Mouse (Mus musculus): ENCODE results near the gene Hoxd3. TPM values are rescaled to one million over a fixed set of nuclear protein-coding genes. Genes with fewer than 3 reads are reported as not detected.
A peak's percentile ranks its signal among the peaks of the same experiment; 100 is the strongest.

Hoxd3 gene
- polyA plus RNA-seq, 1 experiment, result not detected

DNA sequence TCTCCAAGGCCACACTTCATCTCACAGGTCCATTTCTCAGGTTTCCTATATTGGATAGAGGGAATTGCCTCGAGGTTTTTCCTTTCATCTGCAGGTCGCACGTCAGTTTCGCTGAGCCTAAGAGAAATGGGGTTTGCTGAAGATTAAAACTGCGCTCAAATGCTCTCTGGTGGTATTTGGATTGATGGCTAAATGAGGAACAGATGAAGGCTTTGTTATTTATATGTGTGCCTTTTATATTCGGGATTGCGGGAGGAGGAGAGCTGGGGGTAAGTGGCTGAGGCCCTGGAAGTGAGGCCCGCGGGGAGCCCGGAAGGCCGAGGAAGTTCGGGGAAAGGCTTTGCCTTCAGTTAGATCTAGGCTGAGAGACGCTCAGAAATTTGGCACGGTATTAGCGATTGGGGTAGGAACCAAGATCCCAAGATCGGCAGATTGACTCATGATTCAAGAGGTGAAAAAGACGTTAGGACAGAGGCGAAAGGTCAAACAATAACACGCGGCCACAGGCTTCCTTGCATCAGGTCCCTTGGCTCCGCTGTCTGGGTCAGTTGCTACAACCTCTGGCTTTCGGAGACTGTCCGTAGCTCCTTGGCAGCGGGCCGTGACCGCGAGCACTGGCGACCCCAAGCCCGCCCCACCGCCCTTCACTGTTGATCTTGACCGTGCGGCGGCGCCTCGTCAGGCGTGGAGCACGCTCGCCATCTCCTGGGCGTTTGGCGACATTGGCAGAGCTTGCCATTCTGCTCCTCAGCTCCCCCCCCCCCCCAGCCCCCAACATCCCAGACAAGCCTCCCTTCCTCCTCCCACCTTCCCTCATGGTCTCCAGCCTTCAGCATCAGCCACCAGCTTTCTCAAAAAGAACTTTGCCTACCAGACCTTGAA, 39.0 kb upstream of the Hoxd3 start:
- Histone ChIP-seq H3K9me3 (replicated peaks; ENCODE audit: control insufficient read depth, insufficient read depth, low read length, poor library complexity, severe bottlenecking) (no peaks in the 10 kb centered on the region), H3K27ac (ENCODE audit: insufficient read depth, low read length) (no peak overlapping the region), H3K9ac (ENCODE audit: low read depth, poor library complexity, severe bottlenecking) (0 out of 2 replicates have a peak overlapping the region, but pooled peaks have one; percentile 33), H3K4me3 (ENCODE audit: low read depth, low read length) (peak overlapping the region; percentile 72), H3K27me3 (ENCODE audit: control insufficient read depth, insufficient read depth, low read length, poor library complexity, severe bottlenecking) (peaks cover 58% of the 10 kb centered on the region), H3K36me3 (ENCODE audit: control insufficient read depth, insufficient read depth, low read length, poor library complexity, severe bottlenecking) (no peaks in the 10 kb centered on the region), H3K4me1 (ENCODE audit: control insufficient read depth, insufficient read depth, low read length) (peaks cover 2% of the 10 kb centered on the region)
- no peak for TF ChIP-seq POLR2A (IDR thresholded peaks at IDR 0.05; ENCODE audit: insufficient read depth, low read length)
- TF ChIP-seq CTCF (IDR thresholded peaks at IDR 0.05; ENCODE audit: low read depth, low read length), result peak; percentile 74

DNA sequence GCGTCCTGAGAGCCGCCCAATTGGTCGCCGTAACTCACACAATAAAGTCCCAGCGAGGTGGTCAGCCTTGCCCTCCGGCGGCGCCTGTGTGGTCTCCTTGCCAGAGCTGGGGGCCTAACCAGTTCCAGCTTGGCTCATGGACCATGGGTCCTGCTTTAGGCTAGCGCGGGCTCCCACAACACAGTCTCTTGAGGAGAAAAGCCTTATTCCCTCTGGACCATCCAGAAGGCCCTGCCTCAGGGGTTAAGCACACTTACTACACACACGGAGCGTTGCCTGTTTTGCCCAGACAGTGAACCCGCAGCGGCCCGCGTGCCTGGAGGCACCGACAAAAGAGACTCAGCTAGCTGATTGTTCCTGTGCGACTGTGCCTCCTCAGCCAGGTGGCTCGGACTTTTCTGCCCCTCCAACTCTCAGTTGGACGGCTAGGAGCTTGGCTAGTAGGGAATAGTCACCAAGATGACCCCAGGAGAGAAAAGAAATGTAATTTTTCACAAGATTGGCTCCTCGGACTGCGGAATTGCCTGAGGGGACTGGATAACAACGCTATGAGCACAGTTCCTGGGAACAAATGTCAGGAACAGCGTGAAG, 37.8 kb upstream of the Hoxd3 start:
- peaks cover 60% of the 10 kb centered on the region for H3K27me3 ChIP-seq (ENCODE audit: control insufficient read depth, insufficient read depth, low read length, poor library complexity, severe bottlenecking)
- H3K27ac ChIP-seq (ENCODE audit: insufficient read depth, low read length), result no peak overlapping the region
- H3K4me3 ChIP-seq (ENCODE audit: low read depth, low read length), result no peak overlapping the region
- no peak overlapping the region for H3K9ac ChIP-seq (ENCODE audit: low read depth, poor library complexity, severe bottlenecking)
- H3K9me3 ChIP-seq (replicated peaks; ENCODE audit: control insufficient read depth, insufficient read depth, low read length, poor library complexity, severe bottlenecking), result no peaks in the 10 kb centered on the region
- H3K36me3 ChIP-seq (ENCODE audit: control insufficient read depth, insufficient read depth, low read length, poor library complexity, severe bottlenecking), result no peaks in the 10 kb centered on the region
- H3K4me1 ChIP-seq (ENCODE audit: control insufficient read depth, insufficient read depth, low read length), result peaks cover 2% of the 10 kb centered on the region
- TF ChIP-seq EP300 (IDR thresholded peaks at IDR 0.05; ENCODE audit: insufficient read depth, low read depth, low read length), result no peak

DNA sequence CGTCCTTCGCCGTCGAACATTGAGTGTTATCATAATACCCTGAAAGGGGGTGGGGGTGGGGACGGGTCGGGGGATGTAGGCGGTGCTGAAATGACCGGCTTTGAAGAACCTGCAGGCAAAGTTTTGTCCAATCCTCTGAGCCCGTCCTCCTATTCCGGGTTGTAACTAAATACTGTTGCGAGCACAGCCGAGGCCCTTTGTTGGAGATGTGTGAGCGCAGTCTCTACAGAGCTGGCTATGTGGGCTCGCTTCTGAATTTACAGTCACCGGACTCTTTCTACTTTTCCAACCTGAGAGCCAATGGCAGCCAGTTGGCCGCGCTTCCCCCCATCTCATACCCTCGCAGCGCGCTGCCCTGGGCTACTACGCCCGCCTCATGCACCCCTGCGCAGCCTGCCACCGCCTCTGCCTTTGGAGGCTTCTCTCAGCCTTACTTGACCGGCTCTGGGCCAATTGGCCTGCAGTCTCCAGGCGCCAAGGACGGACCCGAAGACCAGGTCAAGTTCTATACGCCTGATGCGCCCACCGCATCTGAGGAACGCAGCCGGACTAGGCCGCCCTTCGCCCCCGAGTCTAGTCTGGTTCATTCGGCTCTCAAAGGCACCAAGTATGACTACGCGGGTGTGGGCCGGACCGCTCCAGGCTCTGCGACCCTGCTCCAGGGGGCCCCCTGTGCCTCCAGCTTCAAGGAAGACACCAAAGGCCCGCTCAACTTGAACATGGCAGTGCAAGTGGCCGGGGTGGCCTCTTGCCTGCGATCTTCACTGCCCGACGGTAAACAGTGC, 36.7 kb upstream of the Hoxd3 start, which contains the start of gene Hoxd12:
Gene Hoxd12 (plus strand): TSS at position 133 of the 785 bp plus-strand sequence.
- TF ChIP-seq CTCF (IDR thresholded peaks at IDR 0.05; ENCODE audit: low read depth, low read length) (no peak), EP300 (IDR thresholded peaks at IDR 0.05; ENCODE audit: insufficient read depth, low read depth, low read length) (no peak), POLR2A (IDR thresholded peaks at IDR 0.05; ENCODE audit: insufficient read depth, low read length) (no peak)
- Histone ChIP-seq H3K9ac (ENCODE audit: low read depth, poor library complexity, severe bottlenecking) (no peak within 1 kb of the TSS), H3K36me3 (ENCODE audit: control insufficient read depth, insufficient read depth, low read length, poor library complexity, severe bottlenecking) (no peaks in the 10 kb centered on the region), H3K4me1 (ENCODE audit: control insufficient read depth, insufficient read depth, low read length) (peaks cover 2% of the 10 kb centered on the region), H3K9me3 (replicated peaks; ENCODE audit: control insufficient read depth, insufficient read depth, low read length, poor library complexity, severe bottlenecking) (no peaks in the 10 kb centered on the region), H3K27ac (ENCODE audit: insufficient read depth, low read length) (no peak within 1 kb of the TSS), H3K4me3 (ENCODE audit: low read depth, low read length) (peak within 1 kb of the TSS; percentile 5; the same call in 1 of the 2 replicates), H3K27me3 (ENCODE audit: control insufficient read depth, insufficient read depth, low read length, poor library complexity, severe bottlenecking) (peaks cover 56% of the 10 kb centered on the region)

DNA sequence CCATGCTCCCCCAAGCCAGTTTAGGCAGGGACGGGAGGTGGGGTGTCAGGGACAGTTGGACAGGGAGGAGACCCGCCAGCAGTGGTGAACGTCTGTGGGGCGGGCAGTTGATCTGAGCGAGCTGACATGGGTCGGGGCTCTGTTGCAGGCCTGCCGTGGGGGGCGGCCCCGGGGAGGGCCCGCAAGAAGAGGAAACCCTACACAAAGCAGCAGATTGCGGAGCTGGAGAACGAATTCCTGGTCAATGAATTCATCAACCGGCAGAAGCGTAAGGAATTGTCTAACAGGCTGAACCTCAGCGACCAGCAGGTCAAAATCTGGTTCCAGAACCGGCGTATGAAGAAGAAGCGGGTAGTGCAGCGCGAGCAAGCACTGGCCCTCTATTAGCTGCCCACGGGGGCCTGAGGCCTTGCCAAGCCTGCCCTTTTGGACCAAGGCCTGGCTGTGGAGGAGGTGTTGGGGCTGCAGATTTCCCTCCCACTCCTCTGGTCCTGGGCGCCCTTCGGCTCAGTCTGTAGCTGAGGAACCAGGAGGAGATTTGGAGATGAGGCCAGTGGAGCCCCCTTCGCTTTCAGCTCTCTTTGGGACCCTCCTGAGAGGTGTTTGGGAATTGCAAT, 36.0 kb upstream of the Hoxd3 start:
- H3K27me3 ChIP-seq (ENCODE audit: control insufficient read depth, insufficient read depth, low read length, poor library complexity, severe bottlenecking), result peaks cover 61% of the 10 kb centered on the region
- no peak overlapping the region for H3K27ac ChIP-seq (ENCODE audit: insufficient read depth, low read length)
- no peak overlapping the region for H3K9ac ChIP-seq (ENCODE audit: low read depth, poor library complexity, severe bottlenecking)
- peaks cover 2% of the 10 kb centered on the region for H3K4me1 ChIP-seq (ENCODE audit: control insufficient read depth, insufficient read depth, low read length)
- no peaks in the 10 kb centered on the region for H3K9me3 ChIP-seq (replicated peaks; ENCODE audit: control insufficient read depth, insufficient read depth, low read length, poor library complexity, severe bottlenecking)
- H3K4me3 ChIP-seq (ENCODE audit: low read depth, low read length), result 0 out of 2 replicates have a peak overlapping the region, but pooled peaks have one; percentile 5
- H3K36me3 ChIP-seq (ENCODE audit: control insufficient read depth, insufficient read depth, low read length, poor library complexity, severe bottlenecking), result no peaks in the 10 kb centered on the region
- TF ChIP-seq POLR2A (IDR thresholded peaks at IDR 0.05; ENCODE audit: insufficient read depth, low read length) (no peak), CTCF (IDR thresholded peaks at IDR 0.05; ENCODE audit: low read depth, low read length) (no peak), EP300 (IDR thresholded peaks at IDR 0.05; ENCODE audit: insufficient read depth, low read depth, low read length) (no peak)

DNA sequence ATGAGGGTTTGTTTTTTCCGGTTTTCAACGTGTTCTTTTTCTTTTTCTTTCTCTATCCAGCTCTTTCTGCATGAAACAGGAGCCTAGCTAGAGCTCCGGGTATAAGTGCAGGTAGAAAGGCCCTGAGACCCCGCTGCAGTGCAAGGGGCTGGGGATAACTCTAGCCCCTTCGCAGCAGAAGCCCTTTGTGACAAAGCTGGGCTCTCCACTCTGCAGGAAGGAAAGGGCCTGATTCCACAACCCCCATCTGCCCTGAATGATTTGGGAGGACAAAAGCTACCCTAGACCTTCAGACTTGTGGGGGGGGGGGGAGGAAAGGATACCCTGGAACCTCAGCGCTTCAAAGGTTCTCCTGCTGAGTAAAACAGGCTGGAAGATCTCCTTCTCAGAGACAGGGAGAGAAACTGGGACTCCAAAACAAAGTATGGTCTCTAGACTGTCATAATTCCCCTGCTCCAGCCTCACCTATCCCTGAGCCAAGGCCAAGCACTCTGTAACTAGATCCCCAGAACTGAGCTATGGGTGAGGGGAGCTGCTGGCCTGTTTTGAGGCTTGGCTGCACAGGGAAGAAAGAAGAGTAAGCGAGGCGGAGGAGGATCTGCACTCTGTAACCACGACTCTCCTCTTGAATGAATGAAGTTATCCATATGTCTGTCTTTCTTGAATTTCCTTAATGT, 35.2 kb upstream of the Hoxd3 start:
- TF ChIP-seq EP300 (IDR thresholded peaks at IDR 0.05; ENCODE audit: insufficient read depth, low read depth, low read length), result no peak
- no peak for TF ChIP-seq POLR2A (IDR thresholded peaks at IDR 0.05; ENCODE audit: insufficient read depth, low read length)
- no peak for TF ChIP-seq CTCF (IDR thresholded peaks at IDR 0.05; ENCODE audit: low read depth, low read length)
- no peak overlapping the region for H3K9ac ChIP-seq (ENCODE audit: low read depth, poor library complexity, severe bottlenecking)
- no peak overlapping the region for H3K27ac ChIP-seq (ENCODE audit: insufficient read depth, low read length)
- H3K4me3 ChIP-seq (ENCODE audit: low read depth, low read length), result no peak overlapping the region
- H3K9me3 ChIP-seq (replicated peaks; ENCODE audit: control insufficient read depth, insufficient read depth, low read length, poor library complexity, severe bottlenecking), result no peaks in the 10 kb centered on the region
- peaks cover 2% of the 10 kb centered on the region for H3K4me1 ChIP-seq (ENCODE audit: control insufficient read depth, insufficient read depth, low read length)
- H3K36me3 ChIP-seq (ENCODE audit: control insufficient read depth, insufficient read depth, low read length, poor library complexity, severe bottlenecking), result no peaks in the 10 kb centered on the region
- peaks cover 63% of the 10 kb centered on the region for H3K27me3 ChIP-seq (ENCODE audit: control insufficient read depth, insufficient read depth, low read length, poor library complexity, severe bottlenecking)

Data from ES-Bruce4 (cell line).